Comparison of ENCODE assay signal across 8 mouse cellular contexts in the genomic region with DNA sequence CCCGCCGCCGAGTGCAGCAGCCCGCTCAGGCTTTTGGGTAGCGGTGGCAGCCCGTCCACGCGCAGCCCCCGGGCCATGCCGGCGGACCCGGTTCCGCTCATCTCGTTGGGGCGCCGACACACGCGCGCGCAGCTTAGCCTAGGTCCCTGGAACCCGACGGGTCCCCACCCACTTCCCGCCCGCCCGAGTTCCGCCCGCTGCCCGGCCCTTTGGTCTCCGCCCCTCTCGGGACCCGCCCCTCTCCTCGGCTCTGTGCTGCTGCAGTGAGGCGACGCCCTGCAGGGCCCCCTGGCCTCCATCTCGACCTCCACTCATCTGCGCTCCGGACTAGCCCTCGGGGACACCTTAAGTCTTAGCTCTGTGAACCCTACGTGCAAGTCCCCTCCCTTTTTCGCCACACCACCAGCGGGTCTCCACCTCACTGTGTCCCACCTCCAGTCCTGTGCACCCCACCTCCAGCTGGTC. TPM values are rescaled to one million over a fixed set of nuclear protein-coding genes. Genes with fewer than 3 reads are reported as not detected.
DNase-seq lines count a peak whose midpoint lies in the region; ATAC-seq lines count a peak whose summit lies in the region.

A gene (minus strand): TSS at position 124 of the 465 bp plus-strand sequence.

- ATAC-seq in heart, embryonic 12.5 days (ENCODE audit: insufficient number of reproducible peaks, low FRiP score): peak; percentile 73
- ATAC-seq in kidney, embryonic 15.5 days (replicated peaks; ENCODE audit: low FRiP score): peak; percentile 80

- peaks cover 65% of the 10 kb centered on the region for H3K27me3 ChIP-seq in embryonic facial prominence, embryonic 10.5 days (replicated peaks; ENCODE audit: low read depth, poor library complexity, severe bottlenecking)
- H3K27me3 ChIP-seq in heart, embryonic 12.5 days (replicated peaks): peaks cover 42% of the 10 kb centered on the region
- H3K27me3 ChIP-seq in kidney, embryonic 15.5 days: peaks cover 33% of the 10 kb centered on the region

- no peaks in the 10 kb centered on the region for H3K36me3 ChIP-seq in embryonic facial prominence, embryonic 10.5 days (replicated peaks)
- H3K36me3 ChIP-seq in heart, embryonic 12.5 days: no peaks in the 10 kb centered on the region
- H3K36me3 ChIP-seq in kidney, embryonic 15.5 days: no peaks in the 10 kb centered on the region

- H3K9ac ChIP-seq in heart, embryonic 12.5 days: peak within 1 kb of the TSS; percentile 68
- peak within 1 kb of the TSS; percentile 53 for H3K9ac ChIP-seq in kidney, embryonic 15.5 days

- peak within 1 kb of the TSS; percentile 90 for H3K4me2 ChIP-seq in heart, embryonic 12.5 days
- peak within 1 kb of the TSS; percentile 95 for H3K4me2 ChIP-seq in kidney, embryonic 15.5 days

- under 1% methylated on average over 41 of the region's 41 CpGs for WGBS in embryonic facial prominence, embryonic 10.5 days
- WGBS in heart, embryonic 12.5 days: under 1% methylated on average over 38 of the region's 41 CpGs
- under 1% methylated on average over 35 of the region's 41 CpGs for WGBS in kidney, embryonic 15.5 days

- peak within 1 kb of the TSS; percentile 71 for H3K27ac ChIP-seq in embryonic facial prominence, embryonic 10.5 days (replicated peaks)
- no peak within 1 kb of the TSS for H3K27ac ChIP-seq in heart, embryonic 12.5 days (ENCODE audit: poor library complexity, severe bottlenecking)
- no peak within 1 kb of the TSS for H3K27ac ChIP-seq in kidney, embryonic 15.5 days

- H3K4me1 ChIP-seq in embryonic facial prominence, embryonic 10.5 days: peaks cover 46% of the 10 kb centered on the region
- peaks cover 31% of the 10 kb centered on the region for H3K4me1 ChIP-seq in heart, embryonic 12.5 days (replicated peaks)
- peaks cover 60% of the 10 kb centered on the region for H3K4me1 ChIP-seq in kidney, embryonic 15.5 days

- peak; percentile 25 for DNase-seq in gastrocnemius, adult 18-20 months (ENCODE audit: low spot score)
- DNase-seq in gastrocnemius, adult 8-10 months (ENCODE audit: low spot score in 2 of 2): no peak
- DNase-seq in embryonic facial prominence, embryonic 10.5 days (ENCODE audit: low spot score): peak; percentile 82
- DNase-seq in lung, postnatal 25 days (ENCODE audit: low spot score): peak; percentile 52
- peak; percentile 15 for DNase-seq in spleen, adult 12 weeks (ENCODE audit: low spot score)
- DNase-seq in cerebellum, adult 8-10 months: no peak

- H3K4me3 ChIP-seq in embryonic facial prominence, embryonic 10.5 days: peak within 1 kb of the TSS; percentile 75
- peak within 1 kb of the TSS; percentile 60 for H3K4me3 ChIP-seq in heart, embryonic 12.5 days
- peak within 1 kb of the TSS; percentile 69 for H3K4me3 ChIP-seq in kidney, embryonic 15.5 days (replicated peaks)

- H3K9me3 ChIP-seq in embryonic facial prominence, embryonic 10.5 days: no peaks in the 10 kb centered on the region
- H3K9me3 ChIP-seq in heart, embryonic 12.5 days (replicated peaks): no peaks in the 10 kb centered on the region
- H3K9me3 ChIP-seq in kidney, embryonic 15.5 days (replicated peaks): no peaks in the 10 kb centered on the region; the same call in 1 of the 2 replicates

RNA-seq across cellular contexts. Expression of the gene that starts here (rescaled TPM):
- 1 to 10 TPM in 1 of 2 experiments, under 1 TPM in 1; 0.62 to 1.5 TPM for total RNA-seq in gastrocnemius, adult 18-20 months (2021)
- under 1 TPM in 3 of 4 experiments, not detected in 1; 0.31 to 0.51 (median 0.36) TPM for total RNA-seq in gastrocnemius, adult 8-10 months (2022)
- 6.5 and 7.6 TPM in 2 replicates for polyA plus RNA-seq in embryonic facial prominence, embryonic 10.5 days (2016; fragmentation: Nextera tagmentation; extraction: Ambion mirVana)
- polyA plus RNA-seq in heart, embryonic 12.5 days (2016; fragmentation: Nextera tagmentation; extraction: Ambion mirVana): 2.6 and 2.8 TPM in 2 replicates
- 4.9 TPM in 2 replicates for polyA plus RNA-seq in kidney, embryonic 15.5 days (2015; fragmentation: Nextera tagmentation; extraction: Ambion mirVana)

Comparison
In these comparisons a context has a peak if more than half of its experiments do, and no peak if none do; other contexts are left out.
1. DNase-seq: peak in gastrocnemius, adult 18-20 months (single experiment), embryonic facial prominence, embryonic 10.5 days (single experiment), lung, postnatal 25 days (single experiment) and spleen, adult 12 weeks (single experiment); none in gastrocnemius, adult 8-10 months (0 of 2) and cerebellum, adult 8-10 months (single experiment).
2. Peak in every context shown above with its lines, with median percentiles within 50 percentile points of each other: H3K4me3 ChIP-seq.